Mouse (Mus musculus): ENCODE results near the gene Map3k9. TPM values are rescaled to one million over a fixed set of nuclear protein-coding genes. Genes with fewer than 3 reads are reported as not detected.

The Map3k9 gene
- total RNA-seq (2014; rRNA removed): 0.09 and 0.13 TPM in 2 replicates
- polyA plus RNA-seq (2012; rRNA removed): 0.07 TPM in 1 of 2 replicates, not detected in the other

DNA sequence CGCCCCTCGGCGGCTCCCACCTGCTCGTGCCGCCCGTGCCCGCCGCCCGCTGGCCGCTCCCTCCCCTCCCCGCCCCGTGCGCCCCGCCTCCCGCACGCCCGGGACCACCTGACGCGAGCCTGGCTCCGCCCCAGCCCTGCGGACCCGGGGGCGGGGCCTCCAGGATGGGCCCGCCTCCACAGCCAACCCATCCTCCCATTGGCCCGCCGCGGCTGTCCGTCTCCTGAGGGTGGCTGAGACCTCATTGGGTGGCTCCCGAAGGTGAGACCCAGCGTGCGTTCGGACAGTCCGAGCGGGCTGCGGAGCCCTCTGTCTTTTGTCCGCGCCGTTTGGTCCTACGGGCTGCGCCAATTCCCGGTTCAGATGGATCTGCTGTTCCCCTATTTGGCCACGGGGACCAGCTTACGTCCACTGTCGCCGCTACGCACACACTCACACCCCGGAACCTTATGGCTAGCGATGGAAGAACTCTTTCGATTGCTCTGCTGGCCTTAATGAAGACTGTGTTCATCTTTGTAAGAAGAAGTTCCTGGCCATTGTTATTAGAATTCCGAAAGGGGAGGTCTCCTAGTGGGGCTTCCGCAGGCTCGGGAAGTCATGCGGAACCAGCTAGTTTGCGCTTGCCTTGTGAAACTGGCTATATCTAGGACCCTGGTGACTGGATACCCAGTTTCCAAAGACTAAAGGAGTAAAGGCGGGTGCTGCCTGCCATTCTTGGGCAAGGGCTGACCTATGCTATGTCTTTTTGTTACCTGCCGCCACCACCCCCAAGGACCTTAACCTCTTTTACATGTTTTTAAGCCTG is at the start of gene Map3k9:
TSS of gene Map3k9 (minus strand) at position 71 of the 805 bp plus-strand sequence.
- Histone ChIP-seq H3K27me3 (ENCODE audit: control insufficient read depth, insufficient read depth, low read length) (peaks cover 10% of the 10 kb centered on the region), H3K36me3 (ENCODE audit: control insufficient read depth, insufficient read depth, low read length) (no peaks in the 10 kb centered on the region), H3K4me1 (ENCODE audit: control insufficient read depth, insufficient read depth, low read length) (peaks cover 3% of the 10 kb centered on the region; the same call in 1 of the 2 replicates), H3K27ac (replicated peaks; ENCODE audit: insufficient read depth, low read depth, low read length) (no peak within 1 kb of the TSS), H3K9ac (ENCODE audit: low read depth, low read length) (peak within 1 kb of the TSS; percentile 25), H3K79me2 (ENCODE audit: control insufficient read depth, insufficient read depth, low read length) (no peaks in the 10 kb centered on the region), H3K4me3 (ENCODE audit: insufficient read depth, low read depth, low read length) (peak within 1 kb of the TSS; percentile 51)
- peak; percentile 65 for DNase-seq (ENCODE audit: extremely low read depth, low read depth, low spot score)
- WGBS: 2% methylated on average over 50 of the region's 56 CpGs
- TF ChIP-seq CTCF (IDR thresholded peaks at IDR 0.05; ENCODE audit: low read depth, low read length) (no peak; the same call in 1 of the 2 replicates), POLR2A (IDR thresholded peaks at IDR 0.05; ENCODE audit: extremely low read depth, insufficient read depth, low read length) (no peak)

DNA sequence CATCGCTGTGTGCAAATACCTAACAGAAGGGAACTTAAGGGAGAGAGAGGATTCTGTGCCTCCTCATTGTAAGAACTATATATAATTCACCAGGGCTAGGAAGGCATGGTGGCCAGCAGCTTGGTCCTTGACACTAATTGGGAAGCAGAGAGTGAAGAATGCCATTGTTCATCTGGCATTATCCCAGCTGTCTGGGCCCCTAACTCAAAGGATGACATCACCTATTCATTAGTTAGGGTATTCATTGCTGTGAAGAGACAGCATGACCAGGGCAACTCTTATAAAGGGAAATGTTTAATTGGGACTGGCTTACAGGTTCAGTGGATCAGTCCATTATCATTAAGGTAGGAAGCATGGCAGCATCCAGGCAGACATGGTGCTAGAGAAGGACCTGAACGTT is 47.4 kb upstream of the Map3k9 start:
- Histone ChIP-seq H3K27ac (replicated peaks; ENCODE audit: insufficient read depth, low read depth, low read length) (no peak overlapping the region), H3K4me1 (ENCODE audit: control insufficient read depth, insufficient read depth, low read length) (no peaks in the 10 kb centered on the region), H3K4me3 (ENCODE audit: insufficient read depth, low read depth, low read length) (no peak overlapping the region), H3K27me3 (ENCODE audit: control insufficient read depth, insufficient read depth, low read length) (peaks cover 2% of the 10 kb centered on the region; the same call in 1 of the 2 replicates), H3K9ac (ENCODE audit: low read depth, low read length) (no peak overlapping the region), H3K36me3 (ENCODE audit: control insufficient read depth, insufficient read depth, low read length) (no peaks in the 10 kb centered on the region), H3K79me2 (ENCODE audit: control insufficient read depth, insufficient read depth, low read length) (no peaks in the 10 kb centered on the region)
- 94% methylated on average over 2 of the region's 2 CpGs for WGBS
- TF ChIP-seq POLR2A (IDR thresholded peaks at IDR 0.05; ENCODE audit: extremely low read depth, insufficient read depth, low read length): no peak
- TF ChIP-seq CTCF (IDR thresholded peaks at IDR 0.05; ENCODE audit: low read depth, low read length): no peak
- DNase-seq (ENCODE audit: extremely low read depth, low read depth, low spot score): no peak

- Histone ChIP-seq H3K79me2 (ENCODE audit: control insufficient read depth, insufficient read depth, low read length) (no peaks in the 10 kb centered on the region), H3K9ac (ENCODE audit: low read depth, low read length) (no peak overlapping the region), H3K27me3 (ENCODE audit: control insufficient read depth, insufficient read depth, low read length) (no peaks in the 10 kb centered on the region), H3K4me1 (ENCODE audit: control insufficient read depth, insufficient read depth, low read length) (no peaks in the 10 kb centered on the region), H3K36me3 (ENCODE audit: control insufficient read depth, insufficient read depth, low read length) (no peaks in the 10 kb centered on the region), H3K27ac (replicated peaks; ENCODE audit: insufficient read depth, low read depth, low read length) (no peak overlapping the region), H3K4me3 (ENCODE audit: insufficient read depth, low read depth, low read length) (no peak overlapping the region)
- 82% methylated on average over 4 of the region's 4 CpGs for WGBS
- DNase-seq (ENCODE audit: extremely low read depth, low read depth, low spot score): no peak
- TF ChIP-seq CTCF (IDR thresholded peaks at IDR 0.05; ENCODE audit: low read depth, low read length): no peak
- TF ChIP-seq POLR2A (IDR thresholded peaks at IDR 0.05; ENCODE audit: extremely low read depth, insufficient read depth, low read length): no peak
These were observed 42.0 kb upstream of the Map3k9 start for GRCm38 (mm10) chr12:81822778-81823480.

DNA sequence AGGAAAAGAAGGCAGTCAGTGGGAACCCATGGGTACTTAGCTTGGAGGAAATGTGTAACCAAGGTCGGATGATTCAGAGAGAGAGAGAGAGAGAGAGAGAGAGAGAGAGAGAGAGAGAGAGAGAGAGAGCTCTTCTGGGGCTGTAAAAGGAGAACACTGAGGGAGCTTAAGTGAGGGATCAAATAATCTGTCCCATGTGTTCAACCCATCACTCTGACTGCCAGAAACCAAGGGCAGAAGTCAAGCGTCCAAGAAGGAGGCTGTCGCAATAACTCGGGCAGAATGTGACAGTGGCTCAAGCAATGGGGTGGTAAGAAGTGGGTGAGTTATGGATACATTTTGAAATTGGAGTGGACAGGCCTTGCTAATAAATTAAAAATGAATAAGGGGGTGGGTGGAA is 41.2 kb upstream of the Map3k9 start:
- no peak overlapping the region for H3K9ac ChIP-seq (ENCODE audit: low read depth, low read length)
- 60% methylated on average over 4 of the region's 4 CpGs for WGBS
- H3K4me1 ChIP-seq (ENCODE audit: control insufficient read depth, insufficient read depth, low read length): no peaks in the 10 kb centered on the region
- no peaks in the 10 kb centered on the region for H3K27me3 ChIP-seq (ENCODE audit: control insufficient read depth, insufficient read depth, low read length)
- H3K36me3 ChIP-seq (ENCODE audit: control insufficient read depth, insufficient read depth, low read length): no peaks in the 10 kb centered on the region
- H3K27ac ChIP-seq (replicated peaks; ENCODE audit: insufficient read depth, low read depth, low read length): no peak overlapping the region
- no peak overlapping the region for H3K4me3 ChIP-seq (ENCODE audit: insufficient read depth, low read depth, low read length)
- no peak for DNase-seq (ENCODE audit: extremely low read depth, low read depth, low spot score)
- TF ChIP-seq POLR2A (IDR thresholded peaks at IDR 0.05; ENCODE audit: extremely low read depth, insufficient read depth, low read length) (no peak), CTCF (IDR thresholded peaks at IDR 0.05; ENCODE audit: low read depth, low read length) (no peak)
- no peaks in the 10 kb centered on the region for H3K79me2 ChIP-seq (ENCODE audit: control insufficient read depth, insufficient read depth, low read length)

GRCm38 (mm10) chr12:81820700-81821099 is 39.7 kb upstream of the Map3k9 start:
- Histone ChIP-seq H3K36me3 (ENCODE audit: control insufficient read depth, insufficient read depth, low read length) (no peaks in the 10 kb centered on the region), H3K27me3 (ENCODE audit: control insufficient read depth, insufficient read depth, low read length) (no peaks in the 10 kb centered on the region), H3K4me3 (ENCODE audit: insufficient read depth, low read depth, low read length) (no peak overlapping the region), H3K9ac (ENCODE audit: low read depth, low read length) (no peak overlapping the region), H3K79me2 (ENCODE audit: control insufficient read depth, insufficient read depth, low read length) (no peaks in the 10 kb centered on the region), H3K27ac (replicated peaks; ENCODE audit: insufficient read depth, low read depth, low read length) (no peak overlapping the region), H3K4me1 (ENCODE audit: control insufficient read depth, insufficient read depth, low read length) (no peaks in the 10 kb centered on the region)
- 91% methylated on average over 4 of the region's 4 CpGs for WGBS
- no peak for DNase-seq (ENCODE audit: extremely low read depth, low read depth, low spot score)
- TF ChIP-seq POLR2A (IDR thresholded peaks at IDR 0.05; ENCODE audit: extremely low read depth, insufficient read depth, low read length): no peak
- TF ChIP-seq CTCF (IDR thresholded peaks at IDR 0.05; ENCODE audit: low read depth, low read length): no peak
